Mouse (Mus musculus) limb, embryonic 12.5 days (tissue): ENCODE measurements around the gene Cd96. TPM values are rescaled to one million over a fixed set of nuclear protein-coding genes. Genes with fewer than 3 reads are reported as not detected.
A peak's percentile ranks its signal among the peaks of the same experiment; 100 is the strongest.

Experiments used
- ATAC-seq: fragments of 200-750 bp; cut with Nextera tagmentation; 2 replicates; pipeline ENCODE4 v1.8.0; 2017; ENCODE audit warnings: low read depth, moderate TSS enrichment; ENCODE audit not compliant: insufficient number of reproducible peaks, insufficient read depth, low FRiP score, low TSS enrichment
- H3K27ac ChIP-seq: fragments of 300-500 bp; sonication (generic); 2 replicates; pipeline ENCODE4 v1.5.1; 2016; ENCODE audit warnings: mild to moderate bottlenecking, moderate library complexity
- H3K27me3 ChIP-seq: fragments of 300-500 bp; sonication (generic); 2 replicates; pipeline ENCODE4 v1.6.1; 2016; ENCODE audit warnings: mild to moderate bottlenecking, moderate library complexity
- H3K36me3 ChIP-seq: fragments of 300-500 bp; sonication (generic); 2 replicates; pipeline ENCODE4 v1.6.1; 2016; ENCODE audit warnings: mild to moderate bottlenecking, moderate library complexity
- H3K4me1 ChIP-seq: fragments of 300-500 bp; sonication (generic); replicated peaks from 2 replicates; pipeline ENCODE4 v1.6.1; 2016
- H3K4me2 ChIP-seq: fragments of 300-500 bp; sonication (generic); 2 replicates; pipeline ENCODE4 v1.6.1; 2016; ENCODE audit warnings: mild to moderate bottlenecking, moderate library complexity
- H3K4me3 ChIP-seq: fragments of 300-500 bp; sonication (generic); replicated peaks from 2 replicates; pipeline ENCODE4 v1.5.1; 2016; ENCODE audit warnings: mild to moderate bottlenecking
- H3K9ac ChIP-seq: fragments of 300-500 bp; sonication (generic); replicated peaks from 2 replicates; pipeline ENCODE4 v1.6.1; 2016; ENCODE audit warnings: mild to moderate bottlenecking, moderate library complexity
- H3K9me3 ChIP-seq: fragments of 300-500 bp; sonication (generic); 2 replicates; pipeline ENCODE4 v1.6.1; 2016; ENCODE audit warnings: mild to moderate bottlenecking, moderate library complexity
- WGBS: fragments of 180-500 bp; shearing (Covaris S2); methylation state at CpG from one replicate; pipeline ENCODE4 v1.1.7; 2016; 5-methylcytosine and 5-hydroxymethylcytosine counted together
- polyA plus RNA-seq: library from polyadenylated mRNA; unstranded; fragments of >200 nt; fragmentation: Nextera tagmentation; extraction: Ambion mirVana; gene quantifications from 2 replicates; pipeline ENCODE4 v1.2.1, GENCODE M21; 2016

Gene Cd96
- polyA plus RNA-seq, 1 experiment from 2014 or later, result not detected

GRCm38 (mm10) chr16:46036261-46036660, 83.8 kb downstream of the Cd96 start:
- ATAC-seq, result no peak
- Histone ChIP-seq H3K27me3 (no peaks in the 10 kb centered on the region), H3K4me1 (no peaks in the 10 kb centered on the region), H3K4me3 (no peak overlapping the region), H3K27ac (no peak overlapping the region), H3K36me3 (no peaks in the 10 kb centered on the region), H3K9me3 (no peaks in the 10 kb centered on the region), H3K9ac (no peak overlapping the region), H3K4me2 (no peak overlapping the region)
- 41% methylated on average over 2 of the region's 2 CpGs for WGBS

GRCm38 (mm10) chr16:46033896-46034295, 86.2 kb downstream of the Cd96 start:
- no peak for ATAC-seq
- Histone ChIP-seq H3K27ac (no peak overlapping the region), H3K4me1 (no peaks in the 10 kb centered on the region), H3K4me2 (no peak overlapping the region), H3K9me3 (no peaks in the 10 kb centered on the region), H3K9ac (no peak overlapping the region), H3K36me3 (no peaks in the 10 kb centered on the region), H3K4me3 (no peak overlapping the region), H3K27me3 (no peaks in the 10 kb centered on the region)
- 82% methylated on average over 9 of the region's 9 CpGs for WGBS

GRCm38 (mm10) chr16:46022958-46023491, 97.0 kb downstream of the Cd96 start:
- no peak overlapping the region for H3K4me2 ChIP-seq
- WGBS, result 76% methylated on average over 5 of the region's 5 CpGs

GRCm38 (mm10) chr16:46022189-46022928, 97.7 kb downstream of the Cd96 start:
- H3K4me1 ChIP-seq, result 0 out of 2 replicates have a peak, but pooled peaks cover 3% of the 10 kb centered on the region
- H3K9me3 ChIP-seq, result no peaks in the 10 kb centered on the region
- no peaks in the 10 kb centered on the region for H3K36me3 ChIP-seq
- H3K27ac ChIP-seq, result no peak overlapping the region
- H3K4me3 ChIP-seq, result no peak overlapping the region
- H3K9ac ChIP-seq, result no peak overlapping the region
- ATAC-seq, result peak; percentile 70; the same call in 1 of the 2 replicates
- WGBS, result 47% methylated on average over 5 of the region's 5 CpGs
- H3K27me3 ChIP-seq, result no peaks in the 10 kb centered on the region
- H3K4me2 ChIP-seq, result no peak overlapping the region

More at GRCm38 (mm10) chr16:46022958-46023491, 97.0 kb downstream of the Cd96 start:
- Histone ChIP-seq H3K4me3 (no peak overlapping the region), H3K36me3 (no peaks in the 10 kb centered on the region), H3K9ac (no peak overlapping the region), H3K9me3 (no peaks in the 10 kb centered on the region), H3K27me3 (no peaks in the 10 kb centered on the region), H3K27ac (no peak overlapping the region), H3K4me1 (0 out of 2 replicates have a peak, but pooled peaks cover 3% of the 10 kb centered on the region)
- no peak for ATAC-seq

GRCm38 (mm10) chr16:46021302-46021701, 98.7 kb downstream of the Cd96 start:
- Histone ChIP-seq H3K27ac (no peak overlapping the region), H3K4me3 (no peak overlapping the region), H3K27me3 (no peaks in the 10 kb centered on the region), H3K9ac (no peak overlapping the region), H3K4me1 (0 out of 2 replicates have a peak, but pooled peaks cover 3% of the 10 kb centered on the region), H3K4me2 (no peak overlapping the region), H3K9me3 (no peaks in the 10 kb centered on the region), H3K36me3 (no peaks in the 10 kb centered on the region)
- 76% methylated on average over 2 of the region's 2 CpGs for WGBS
- no peak for ATAC-seq

GRCm38 (mm10) chr16:46020396-46020795, 99.7 kb downstream of the Cd96 start:
- no peak overlapping the region for H3K27ac ChIP-seq
- no peak overlapping the region for H3K9ac ChIP-seq
- no peak overlapping the region for H3K4me3 ChIP-seq
- no peaks in the 10 kb centered on the region for H3K36me3 ChIP-seq
- WGBS, result 78% methylated on average over 2 of the region's 2 CpGs
- no peaks in the 10 kb centered on the region for H3K27me3 ChIP-seq
- H3K4me2 ChIP-seq, result no peak overlapping the region
- H3K9me3 ChIP-seq, result no peaks in the 10 kb centered on the region
- 0 out of 2 replicates have a peak, but pooled peaks cover 3% of the 10 kb centered on the region for H3K4me1 ChIP-seq
- no peak for ATAC-seq

- H3K36me3 ChIP-seq, result no peaks in the 10 kb centered on the region
- no peak overlapping the region for H3K4me3 ChIP-seq
- H3K27me3 ChIP-seq, result no peaks in the 10 kb centered on the region
- H3K4me1 ChIP-seq, result 0 out of 2 replicates have a peak, but pooled peaks cover 3% of the 10 kb centered on the region
- 84% methylated on average over 4 of the region's 4 CpGs for WGBS
- H3K9ac ChIP-seq, result no peak overlapping the region
- H3K9me3 ChIP-seq, result no peaks in the 10 kb centered on the region
- H3K27ac ChIP-seq, result no peak overlapping the region
- ATAC-seq, result no peak
- no peak overlapping the region for H3K4me2 ChIP-seq
These were observed 100.3 kb downstream of the Cd96 start for GRCm38 (mm10) chr16:46019799-46020198.

GRCm38 (mm10) chr16:46019359-46019758, 100.7 kb downstream of the Cd96 start:
- WGBS, result 70% methylated on average over 1 of the region's 1 CpGs
- 0 out of 2 replicates have a peak, but pooled peaks cover 3% of the 10 kb centered on the region for H3K4me1 ChIP-seq
- H3K9me3 ChIP-seq, result no peaks in the 10 kb centered on the region
- no peak overlapping the region for H3K9ac ChIP-seq
- H3K27me3 ChIP-seq, result no peaks in the 10 kb centered on the region
- no peak for ATAC-seq
- no peak overlapping the region for H3K27ac ChIP-seq
- no peaks in the 10 kb centered on the region for H3K36me3 ChIP-seq
- no peak overlapping the region for H3K4me2 ChIP-seq
- H3K4me3 ChIP-seq, result no peak overlapping the region

GRCm38 (mm10) chr16:46011696-46012095, 108.4 kb downstream of the Cd96 start:
- Histone ChIP-seq H3K27ac (no peak overlapping the region), H3K4me3 (no peak overlapping the region), H3K36me3 (no peaks in the 10 kb centered on the region), H3K4me1 (peaks cover 12% of the 10 kb centered on the region), H3K9me3 (no peaks in the 10 kb centered on the region), H3K9ac (no peak overlapping the region), H3K27me3 (peaks cover 6% of the 10 kb centered on the region), H3K4me2 (no peak overlapping the region)
- no peak for ATAC-seq
- WGBS, result 33% methylated on average over 1 of the region's 1 CpGs

GRCm38 (mm10) chr16:46010906-46011220, 109.2 kb downstream of the Cd96 start:
- H3K27ac ChIP-seq, result peak overlapping the region; percentile 72
- H3K36me3 ChIP-seq, result no peaks in the 10 kb centered on the region

GRCm38 (mm10) chr16:46010153-46010905, 109.7 kb downstream of the Cd96 start, which contains the start of gene Plcxd2:
Gene Plcxd2, minus strand, starts transcription at chr16:46010218.
- peak; percentile 98 for ATAC-seq
- Histone ChIP-seq H3K27me3 (peaks cover 6% of the 10 kb centered on the region), H3K27ac (peak within 1 kb of the TSS; percentile 72)

More at GRCm38 (mm10) chr16:46010906-46011220, 109.2 kb downstream of the Cd96 start:
- peak overlapping the region; percentile 63 for H3K4me3 ChIP-seq
- 10% methylated on average over 5 of the region's 5 CpGs for WGBS
- no peak for ATAC-seq
- H3K4me1 ChIP-seq, result peaks cover 12% of the 10 kb centered on the region
- peaks cover 6% of the 10 kb centered on the region for H3K27me3 ChIP-seq
- peak overlapping the region; percentile 93 for H3K4me2 ChIP-seq
- H3K9ac ChIP-seq, result peak overlapping the region; percentile 67
- no peaks in the 10 kb centered on the region for H3K9me3 ChIP-seq

More at GRCm38 (mm10) chr16:46010153-46010905, 109.7 kb downstream of the Cd96 start, which contains the start of gene Plcxd2:
- H3K9me3 ChIP-seq, result no peaks in the 10 kb centered on the region
- under 1% methylated on average over 39 of the region's 39 CpGs for WGBS
- H3K9ac ChIP-seq, result peak within 1 kb of the TSS; percentile 67
- peaks cover 12% of the 10 kb centered on the region for H3K4me1 ChIP-seq
- peak within 1 kb of the TSS; percentile 93 for H3K4me2 ChIP-seq
- peak within 1 kb of the TSS; percentile 63 for H3K4me3 ChIP-seq
- no peaks in the 10 kb centered on the region for H3K36me3 ChIP-seq
